Mouse (Mus musculus) left cerebral cortex, postnatal 25 days (tissue): ENCODE measurements around the gene Gnl1. TPM values are rescaled to one million over a fixed set of nuclear protein-coding genes. Genes with fewer than 3 reads are reported as not detected.
"Not testable (repeated sequence)": the region's sequence is repeated elsewhere in the genome, so short reads cannot be mapped to it uniquely, and the experiment has no call there.

Source experiments
- DNase-seq, 2 experiments: peaks; one replicate each; pipeline ENCODE4 v3.0.0; 2022; ENCODE audit warnings: low spot score in 2 of 2, mixed read lengths in 1 of 2
- intact Hi-C: fragments of 180-260 bp; cut with DNase I; formaldehyde crosslinking; loops from one replicate; pipeline ENCODE4 v1.15.1; 2025
- total RNA-seq, 2 experiments: library from RNA; stranded (reverse); gene quantifications; 2 replicates each; pipeline ENCODE4 v1.2.3; 2021

Gene Gnl1
- total RNA-seq, 2 experiments from 2014 or later = 161 to 175 TPM

DNA sequence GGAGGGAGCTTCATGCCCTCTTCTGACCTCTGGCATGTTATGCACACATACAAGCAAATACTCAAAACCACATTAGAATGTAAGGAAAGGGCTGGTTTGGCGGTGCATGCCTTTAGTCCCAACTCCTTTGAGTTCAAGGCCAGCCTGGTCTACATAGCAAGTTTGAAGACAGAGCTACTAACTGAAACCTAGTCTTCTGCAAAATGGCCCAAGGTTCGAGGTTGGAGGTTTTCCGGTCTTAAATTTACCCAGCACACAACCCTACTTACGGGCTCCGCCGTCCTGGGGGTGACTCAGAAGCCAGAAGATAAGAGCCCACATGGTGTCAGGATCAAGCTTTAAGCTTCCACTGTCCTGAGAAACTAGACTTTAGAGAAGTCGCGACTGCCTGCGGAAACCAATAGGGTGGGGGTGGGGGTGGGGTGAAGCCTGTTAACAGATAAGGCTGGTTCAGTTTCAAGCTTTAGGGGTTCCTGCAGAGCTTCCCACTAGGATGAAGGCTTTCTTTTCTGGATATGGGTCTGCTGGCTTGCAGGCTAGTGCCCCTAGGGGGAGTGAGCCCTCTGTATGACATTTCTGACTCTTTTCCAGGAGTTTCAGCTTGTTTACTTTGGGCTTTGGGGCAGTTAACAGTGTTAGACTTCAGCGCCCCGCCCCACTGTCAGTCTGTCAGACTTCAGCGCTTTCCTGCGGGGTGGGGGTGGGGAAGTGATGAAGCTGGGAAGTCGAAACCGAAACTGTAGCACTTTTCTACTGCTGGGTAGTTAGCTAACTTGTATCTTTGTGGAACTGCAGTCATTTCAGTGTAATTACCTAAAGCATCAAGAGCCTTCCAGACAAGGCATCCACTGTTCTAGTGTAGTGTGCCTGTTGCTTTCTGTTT is 40.8 kb downstream of the Gnl1 start, which contains the start of gene H2-T24:
Gene H2-T24 (minus strand): TSS at position 370 of the 883 bp plus-strand sequence.
- intact Hi-C loops = no loop called here
- peak in 1 of 2 experiments; percentile 41 for DNase-seq

DNA sequence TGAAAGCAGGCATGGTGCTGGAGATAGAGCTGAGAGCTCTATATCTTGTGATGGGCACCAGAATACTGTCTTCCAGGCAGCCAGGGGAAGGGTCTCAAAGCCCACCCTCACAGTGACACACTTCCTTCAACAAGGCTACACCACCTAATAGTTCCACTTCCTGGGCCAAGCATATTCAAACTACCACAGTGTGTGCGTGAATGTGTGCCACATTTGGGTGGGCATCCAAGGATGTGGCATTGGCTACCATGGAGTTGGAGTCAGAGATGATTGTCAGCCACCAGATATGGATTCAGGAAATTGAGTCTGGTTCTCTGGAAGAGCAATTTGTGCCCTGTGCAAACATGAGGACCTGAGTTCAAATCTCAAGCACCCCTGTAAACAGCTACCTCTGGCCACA is 41.7 kb downstream of the Gnl1 start:
- DNase-seq = no peak
- intact Hi-C loops = no loop called here

- intact Hi-C loops = no loop called here
- no peak for DNase-seq
Observed at GRCm38 (mm10) chr17:36022098-36022497, 42.4 kb downstream of the Gnl1 start.

GRCm38 (mm10) chr17:36022922-36023321 is 43.3 kb downstream of the Gnl1 start:
- intact Hi-C loops = no loop called here

GRCm38 (mm10) chr17:36023710-36024654 is 44.3 kb downstream of the Gnl1 start:
- intact Hi-C loops = no loop called here
- peak in 1 of 2 experiments; percentile 60 for DNase-seq

More at GRCm38 (mm10) chr17:36022922-36023321, 43.3 kb downstream of the Gnl1 start:
- DNase-seq = no peak

GRCm38 (mm10) chr17:36025197-36025596 is 45.5 kb downstream of the Gnl1 start:
- DNase-seq = no peak
- intact Hi-C loops = no loop called here

DNA sequence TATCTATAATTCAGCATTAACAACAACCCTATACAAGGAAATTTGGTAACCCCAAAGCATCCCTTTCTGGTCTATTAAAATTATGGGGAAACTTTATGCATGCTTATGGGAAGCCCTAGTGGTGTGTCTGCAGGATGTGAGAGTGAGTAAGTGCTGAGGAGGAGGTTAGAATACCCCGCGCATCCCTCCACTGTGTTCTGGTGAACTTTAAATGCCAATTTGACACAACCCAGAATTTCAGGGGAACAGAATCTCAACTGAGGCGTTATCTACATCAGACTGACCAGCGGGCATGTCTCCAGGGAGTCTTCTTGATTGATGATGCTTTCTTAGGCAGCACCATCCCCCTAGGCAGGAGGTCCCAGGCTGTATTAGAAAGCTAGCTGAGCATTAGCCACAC is 46.2 kb downstream of the Gnl1 start:
- peak in 1 of 2 experiments; percentile 56 for DNase-seq
- intact Hi-C loops = no loop called here

DNA sequence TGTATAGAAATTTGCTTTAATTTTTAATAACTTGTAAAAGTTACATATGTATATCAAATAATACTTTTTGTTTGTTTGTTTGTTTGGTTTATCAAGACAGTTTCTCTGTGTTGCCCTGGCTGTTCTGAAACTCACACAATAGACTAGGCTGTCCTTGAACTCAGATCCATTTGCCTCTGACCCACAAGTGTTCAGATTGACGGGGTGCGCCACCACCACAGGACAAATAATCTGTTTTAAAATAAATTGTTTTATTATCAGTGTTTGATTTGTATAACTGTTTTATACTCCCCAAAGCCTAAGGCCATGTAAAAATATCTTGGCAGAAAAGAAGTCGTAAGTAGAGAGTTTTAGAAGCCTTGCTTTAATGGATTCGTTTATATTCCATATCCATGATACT is 48.0 kb downstream of the Gnl1 start:
- intact Hi-C loops = no loop called here
- no peak for DNase-seq

GRCm38 (mm10) chr17:36028879-36029619 is 49.4 kb downstream of the Gnl1 start:
- DNase-seq = no peak
- intact Hi-C loops = no loop called here

DNA sequence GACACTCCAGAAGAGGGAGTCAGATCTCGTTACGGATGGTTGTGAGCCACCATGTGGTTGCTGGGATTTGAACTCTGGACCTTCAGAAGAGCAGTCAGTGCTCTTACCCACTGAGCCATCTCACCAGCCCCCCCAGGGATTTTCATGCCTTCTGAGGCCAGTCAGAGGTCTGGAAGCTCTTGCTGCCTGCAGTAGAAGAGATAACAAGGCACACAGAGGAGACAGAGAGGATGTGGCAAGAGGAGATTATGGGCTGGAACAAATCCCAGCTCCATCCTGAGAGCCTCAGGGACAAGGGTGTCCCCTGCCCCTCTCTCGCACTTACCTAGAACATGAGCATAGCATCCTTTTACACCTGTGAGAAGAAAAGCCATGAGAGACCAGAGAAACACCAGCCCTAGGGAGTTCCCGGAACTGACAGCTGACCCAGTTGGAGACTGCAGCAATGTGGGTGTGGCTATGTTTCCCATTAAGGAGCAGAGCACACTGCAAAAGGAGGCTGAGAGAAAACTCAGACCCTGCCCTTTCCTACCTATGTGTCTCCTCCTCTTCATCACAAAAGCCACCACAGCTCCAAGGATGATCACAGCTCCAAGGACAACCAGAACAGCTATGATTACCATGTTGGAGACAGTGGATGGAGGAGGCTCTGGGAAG is 50.5 kb downstream of the Gnl1 start:
- DNase-seq, intact Hi-C loops: not testable (repeated sequence)

DNA sequence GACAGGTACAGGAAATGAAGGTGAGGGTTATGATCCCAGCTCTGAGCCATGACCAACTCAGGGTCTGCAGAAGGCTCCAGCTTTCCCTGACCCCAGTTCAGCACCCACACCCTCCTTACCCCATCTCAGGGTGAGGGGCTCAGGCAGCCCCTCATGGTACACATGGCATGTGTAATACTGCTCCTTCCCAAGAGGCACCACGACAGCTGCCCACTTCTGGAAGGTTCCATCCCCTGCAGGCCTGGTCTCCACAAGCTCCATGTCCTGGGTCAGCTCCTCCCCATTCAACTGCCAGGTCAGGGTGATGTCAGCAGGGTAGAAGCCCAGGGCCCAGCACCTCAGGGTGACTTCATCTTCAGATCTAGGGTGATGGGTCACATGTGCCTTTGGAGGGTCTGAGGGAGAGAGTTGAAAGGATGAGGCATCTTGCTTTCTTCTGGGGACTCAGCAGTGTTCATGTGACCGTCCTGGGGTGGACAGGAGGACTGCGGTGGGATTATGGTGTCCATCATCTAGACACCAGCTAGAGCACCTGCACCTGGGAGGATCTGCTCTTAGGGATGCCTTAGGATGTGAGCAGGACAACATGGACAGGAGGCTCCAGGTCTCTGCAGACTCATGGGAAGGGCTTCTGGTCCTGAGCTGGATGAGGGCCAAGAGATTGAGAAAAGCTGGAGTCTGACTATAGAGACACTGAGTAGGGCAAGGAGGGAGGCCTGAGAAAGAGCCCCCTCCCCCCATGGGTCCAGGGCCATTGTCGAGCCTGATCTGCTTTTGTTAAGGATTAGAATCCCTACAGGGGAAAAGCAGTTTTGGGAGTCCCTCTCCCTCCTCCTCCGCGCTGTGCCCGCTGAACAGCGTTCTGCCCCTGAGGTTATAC is 51.3 kb downstream of the Gnl1 start:
- DNase-seq, intact Hi-C loops: not testable (repeated sequence)

DNA sequence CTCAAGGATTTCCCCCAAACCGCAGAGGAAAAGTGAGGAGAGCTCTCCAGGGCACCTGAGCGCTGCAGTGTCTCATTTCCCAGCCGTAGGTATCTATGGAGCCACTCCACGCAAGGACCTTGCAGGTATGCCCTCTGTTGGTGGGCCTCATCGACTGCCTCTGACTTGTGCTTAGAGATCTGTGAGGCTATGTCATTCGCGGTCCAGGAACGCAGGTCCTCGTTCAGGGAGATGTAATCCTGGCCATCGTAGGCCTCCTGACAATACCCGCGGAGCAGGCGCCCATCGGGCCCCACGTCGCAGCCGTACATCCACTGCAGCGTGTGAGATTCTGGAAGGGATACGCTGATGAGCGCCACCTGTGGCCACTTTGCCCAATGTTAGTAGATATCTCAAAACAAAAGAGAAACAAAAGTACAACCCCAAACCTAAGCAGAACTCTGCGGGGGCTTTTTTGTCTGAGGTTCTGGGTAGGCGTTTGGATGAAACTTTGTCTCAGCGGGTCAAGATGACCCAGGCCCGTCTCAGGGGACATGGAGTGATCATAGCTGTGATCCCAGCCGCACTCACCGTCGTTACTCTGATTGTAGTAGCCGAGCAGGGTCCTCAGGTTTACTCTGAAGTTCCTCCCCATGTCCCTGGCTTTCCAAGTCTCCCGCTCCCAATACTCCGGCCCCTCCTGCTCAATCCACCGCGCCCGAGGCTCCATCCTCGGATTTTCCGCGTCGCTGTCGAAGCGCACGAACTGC is 52.1 kb downstream of the Gnl1 start:
- intact Hi-C loops = not testable (repeated sequence)
- DNase-seq = peak; percentile 46 to 54

- peak in 1 of 2 experiments; percentile 44 for DNase-seq
- intact Hi-C loops = not testable (repeated sequence)
Observed at GRCm38 (mm10) chr17:36032351-36032875, 52.8 kb downstream of the Gnl1 start, which contains the start of gene H2-T23. H2-T23 (minus strand) TSS chr17:36032855.

DNA sequence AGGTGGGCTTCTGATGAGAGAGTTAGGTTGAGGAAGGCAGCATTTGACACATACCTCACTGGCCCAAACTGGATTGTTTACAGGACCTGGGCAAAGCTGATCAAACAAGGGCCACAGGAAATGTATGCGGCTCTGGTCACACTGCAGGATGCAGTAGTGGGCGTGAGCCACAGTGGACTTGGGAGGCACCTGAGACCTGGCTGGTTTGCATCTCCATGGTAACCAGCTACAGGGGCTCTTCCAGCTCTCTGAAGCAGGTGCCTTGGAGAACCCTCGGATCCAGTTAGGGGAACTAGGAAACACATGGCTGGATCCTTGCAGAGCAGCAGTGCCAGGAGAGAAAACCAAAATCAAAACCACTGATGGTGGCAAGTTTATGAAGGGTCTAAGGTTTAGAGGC is 54.9 kb downstream of the Gnl1 start:
- DNase-seq, intact Hi-C loops: not testable (repeated sequence)

DNA sequence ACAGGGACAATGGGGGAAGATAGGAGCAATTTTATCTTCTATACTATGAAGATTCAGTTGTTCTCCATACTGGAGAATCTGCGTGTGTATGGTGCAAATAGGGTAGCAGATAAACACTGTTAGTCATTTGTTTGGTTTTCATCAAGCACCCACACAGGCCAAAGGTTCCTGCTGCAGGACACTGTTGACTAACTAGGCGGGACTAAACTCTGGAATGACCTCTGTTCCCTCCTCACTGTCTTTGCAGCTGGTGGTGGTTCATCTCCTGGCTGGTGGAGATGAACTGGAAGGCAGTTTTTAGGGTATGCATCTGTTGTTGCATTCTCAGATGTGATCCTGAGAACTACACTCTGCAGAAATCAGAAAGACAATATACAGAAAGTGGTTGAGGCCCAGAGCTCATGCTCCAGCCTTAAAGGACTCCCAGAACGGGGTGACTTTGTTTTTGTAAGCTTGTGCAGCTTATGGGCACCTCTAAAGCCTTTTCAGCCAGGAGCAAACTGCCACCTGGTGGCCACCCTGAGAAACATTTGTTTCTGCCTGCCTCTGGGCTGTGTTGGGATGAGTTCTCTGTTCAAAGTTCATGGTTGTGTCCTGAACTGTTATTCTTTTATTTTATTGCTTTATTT is 55.5 kb downstream of the Gnl1 start:
- DNase-seq = peak; percentile 49 to 71
- intact Hi-C loops = loop anchor here (1.0 kb wide), 1 partner anchor 38 kb away; no protein-coding TSS in a partner anchor

- intact Hi-C loops, DNase-seq: not testable (repeated sequence)
Observed at GRCm38 (mm10) chr17:36036126-36036525, 56.5 kb downstream of the Gnl1 start.
